Mouse (Mus musculus) stomach, postnatal 0 days (tissue): ENCODE data around the gene Kctd6.

Experiments used
- CTCF ChIP-seq: IDR thresholded peaks from 2 replicates; pipeline ENCODE4 v1.5.1; 2016; ENCODE audit warnings: antibody characterized with exemption, low read depth, mild to moderate bottlenecking, moderate library complexity
- EP300 ChIP-seq: optimal IDR thresholded peaks from 2 replicates; pipeline ENCODE3; 2016; ENCODE audit warnings: antibody characterized with exemption

DNA sequence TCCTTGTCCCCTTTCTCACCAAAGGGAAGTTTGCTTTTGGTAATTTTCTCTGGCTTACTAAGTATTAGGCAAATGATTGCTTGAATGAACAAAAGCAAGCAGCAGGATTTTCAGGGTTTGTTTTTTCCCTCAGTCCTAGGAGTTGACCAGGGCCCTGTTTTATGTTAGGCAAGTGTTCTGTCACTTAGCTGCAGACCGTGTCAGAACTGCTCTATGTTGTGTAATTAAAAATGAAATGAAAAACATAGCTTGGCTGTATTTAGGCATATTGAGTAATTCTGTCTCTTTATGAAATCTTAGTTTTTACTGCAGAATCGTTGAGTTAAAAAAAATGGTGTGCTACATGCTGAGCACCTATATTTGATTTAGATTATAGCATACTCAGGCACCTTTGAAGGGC is 10.9 kb downstream of the Kctd6 start:
- TF ChIP-seq CTCF, result no peak
- no peak for TF ChIP-seq EP300
